Mouse (Mus musculus): ENCODE data around the gene Map4k5.

Map4k5 gene

GRCm38 (mm10) chr12:69887776-69888175, 5.2 kb downstream of the Map4k5 start:
- no peak for DNase-seq (ENCODE audit: low read depth)

- DNase-seq (ENCODE audit: low read depth): no peak
Measured at GRCm38 (mm10) chr12:69885170-69885923, 7.7 kb downstream of the Map4k5 start.

GRCm38 (mm10) chr12:69884053-69884452, 8.9 kb downstream of the Map4k5 start:
- DNase-seq (ENCODE audit: low read depth): no peak

- no peak for DNase-seq (ENCODE audit: low read depth)
Measured at GRCm38 (mm10) chr12:69881198-69881905, 11.6 kb downstream of the Map4k5 start.

GRCm38 (mm10) chr12:69879739-69880138, 13.3 kb downstream of the Map4k5 start:
- no peak for DNase-seq (ENCODE audit: low read depth)

GRCm38 (mm10) chr12:69879172-69879665, 13.8 kb downstream of the Map4k5 start:
- no peak for DNase-seq (ENCODE audit: low read depth)

GRCm38 (mm10) chr12:69877842-69878363, 15.1 kb downstream of the Map4k5 start:
- DNase-seq (ENCODE audit: low read depth): no peak

- no peak for DNase-seq (ENCODE audit: low read depth)
Measured at GRCm38 (mm10) chr12:69871632-69872031, 21.4 kb downstream of the Map4k5 start.

GRCm38 (mm10) chr12:69867338-69867737, 25.7 kb downstream of the Map4k5 start:
- no peak for DNase-seq (ENCODE audit: low read depth)

GRCm38 (mm10) chr12:69864164-69864692, 28.8 kb downstream of the Map4k5 start:
- DNase-seq (ENCODE audit: low read depth): no peak

- no peak for DNase-seq (ENCODE audit: low read depth)
Measured at GRCm38 (mm10) chr12:69863505-69863904, 29.5 kb downstream of the Map4k5 start.

- no peak for DNase-seq (ENCODE audit: low read depth)
Measured at GRCm38 (mm10) chr12:69858847-69859246, 34.2 kb downstream of the Map4k5 start.

GRCm38 (mm10) chr12:69857597-69857996, 35.4 kb downstream of the Map4k5 start:
- DNase-seq (ENCODE audit: low read depth): no peak

GRCm38 (mm10) chr12:69856398-69856797, 36.6 kb downstream of the Map4k5 start:
- DNase-seq (ENCODE audit: low read depth): no peak

GRCm38 (mm10) chr12:69855641-69856300, 37.2 kb downstream of the Map4k5 start:
- DNase-seq (ENCODE audit: low read depth): no peak

- no peak for DNase-seq (ENCODE audit: low read depth)
Measured at GRCm38 (mm10) chr12:69853942-69854341, 39.1 kb downstream of the Map4k5 start.

- DNase-seq (ENCODE audit: low read depth): no peak
Measured at GRCm38 (mm10) chr12:69853387-69853786, 39.6 kb downstream of the Map4k5 start.

- no peak for DNase-seq (ENCODE audit: low read depth)
Measured at GRCm38 (mm10) chr12:69852288-69852687, 40.7 kb downstream of the Map4k5 start.

- no peak for DNase-seq (ENCODE audit: low read depth)
Measured at GRCm38 (mm10) chr12:69848083-69848878, 44.7 kb downstream of the Map4k5 start.

- no peak for DNase-seq (ENCODE audit: low read depth)
Measured at GRCm38 (mm10) chr12:69846499-69846898, 46.5 kb downstream of the Map4k5 start.

GRCm38 (mm10) chr12:69845722-69846121, 47.3 kb downstream of the Map4k5 start:
- DNase-seq (ENCODE audit: low read depth): no peak
